Mouse (Mus musculus) MEL-GATA-1-ER (cell line): ENCODE results near the gene Chrng.

Experiments used
- DNase-seq: peaks from one replicate; pipeline ENCODE4 v3.0.0-alpha.2; 2012; ENCODE audit warnings: low read depth; ENCODE audit errors: extremely low read depth

The Chrng gene

GRCm38 (mm10) chr1:87252040-87252609, 47.7 kb downstream of the Chrng start:
- DNase-seq: peak; percentile 8

- no peak for DNase-seq
Measured at GRCm38 (mm10) chr1:87255173-87255572, 50.7 kb downstream of the Chrng start.

GRCm38 (mm10) chr1:87257691-87258090, 53.2 kb downstream of the Chrng start:
- DNase-seq: no peak

- DNase-seq: no peak
Measured at GRCm38 (mm10) chr1:87258484-87258883, 54.0 kb downstream of the Chrng start.

- no peak for DNase-seq
Measured at GRCm38 (mm10) chr1:87259316-87259715, 54.9 kb downstream of the Chrng start.
